Mouse (Mus musculus): ENCODE measurements around the gene Wscd2. TPM values are rescaled to one million over a fixed set of nuclear protein-coding genes. Genes with fewer than 3 reads are reported as not detected.

Wscd2 gene
- 7.0 and 7.7 TPM in 2 replicates for polyA plus RNA-seq (2015; fragmentation: Nextera tagmentation; extraction: Ambion mirVana)

DNA sequence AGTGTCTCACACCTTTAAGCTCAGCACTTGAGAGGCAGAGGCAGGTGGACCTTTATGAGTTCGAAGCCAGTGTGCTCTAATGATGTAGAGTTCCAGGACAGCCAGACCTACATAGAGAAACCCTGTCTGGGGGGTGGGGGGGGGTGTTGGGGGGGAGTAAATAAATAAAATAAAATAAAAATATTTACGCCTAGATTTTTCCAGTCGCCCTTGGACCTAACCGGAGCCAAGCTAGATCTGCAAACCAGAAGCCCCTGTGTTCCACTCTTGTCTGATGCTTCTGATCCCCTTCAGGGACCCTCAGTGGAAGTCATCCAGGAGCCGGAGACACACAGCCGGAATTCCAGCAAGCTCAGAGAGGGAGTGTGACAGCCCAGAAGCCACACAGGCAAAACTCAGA lies at the start of gene Wscd2:
Gene Wscd2, plus strand, starts transcription at position 301 of the 400 bp plus-strand sequence.
- Histone ChIP-seq H3K4me1 (replicated peaks) (peaks cover 4% of the 10 kb centered on the region; the same call in 1 of the 2 replicates), H3K27me3 (replicated peaks) (peaks cover 26% of the 10 kb centered on the region), H3K4me3 (replicated peaks) (peak within 1 kb of the TSS; percentile 54), H3K27ac (peak within 1 kb of the TSS; percentile 62), H3K36me3 (no peaks in the 10 kb centered on the region), H3K9ac (peak within 1 kb of the TSS; percentile 68), H3K4me2 (replicated peaks) (peak within 1 kb of the TSS; percentile 79), H3K9me3 (no peaks in the 10 kb centered on the region)
- 49% methylated on average over 6 of the region's 6 CpGs for WGBS
- ATAC-seq: no peak

DNA sequence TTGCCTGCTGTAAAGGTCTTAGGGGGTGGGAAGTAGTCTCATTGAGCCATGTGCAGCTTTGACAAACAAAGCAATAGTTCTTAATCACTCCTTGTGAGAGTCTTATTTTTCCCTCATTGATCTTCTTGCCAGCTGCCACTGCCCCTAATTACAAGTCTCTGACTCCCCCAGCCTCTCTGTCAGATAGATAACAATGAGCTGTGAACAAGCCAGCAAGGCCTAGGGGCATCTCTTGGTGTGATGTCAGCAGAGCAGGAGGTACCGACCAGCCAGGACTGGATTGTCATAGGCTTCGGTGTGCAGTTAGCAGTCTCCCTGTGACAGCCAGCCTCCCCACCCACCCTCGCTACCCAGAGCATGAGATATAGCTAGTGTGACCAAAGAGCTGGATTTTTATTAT lies 48.0 kb upstream of the Wscd2 start:
- no peak overlapping the region for H3K4me3 ChIP-seq (replicated peaks)
- H3K4me1 ChIP-seq (replicated peaks): peaks cover 3% of the 10 kb centered on the region; the same call in 1 of the 2 replicates
- no peaks in the 10 kb centered on the region for H3K36me3 ChIP-seq
- 63% methylated on average over 3 of the region's 3 CpGs for WGBS
- H3K27ac ChIP-seq: no peak overlapping the region
- no peak overlapping the region for H3K9ac ChIP-seq
- H3K9me3 ChIP-seq: no peaks in the 10 kb centered on the region
- H3K27me3 ChIP-seq (replicated peaks): no peaks in the 10 kb centered on the region
- no peak for ATAC-seq
- H3K4me2 ChIP-seq (replicated peaks): no peak overlapping the region

DNA sequence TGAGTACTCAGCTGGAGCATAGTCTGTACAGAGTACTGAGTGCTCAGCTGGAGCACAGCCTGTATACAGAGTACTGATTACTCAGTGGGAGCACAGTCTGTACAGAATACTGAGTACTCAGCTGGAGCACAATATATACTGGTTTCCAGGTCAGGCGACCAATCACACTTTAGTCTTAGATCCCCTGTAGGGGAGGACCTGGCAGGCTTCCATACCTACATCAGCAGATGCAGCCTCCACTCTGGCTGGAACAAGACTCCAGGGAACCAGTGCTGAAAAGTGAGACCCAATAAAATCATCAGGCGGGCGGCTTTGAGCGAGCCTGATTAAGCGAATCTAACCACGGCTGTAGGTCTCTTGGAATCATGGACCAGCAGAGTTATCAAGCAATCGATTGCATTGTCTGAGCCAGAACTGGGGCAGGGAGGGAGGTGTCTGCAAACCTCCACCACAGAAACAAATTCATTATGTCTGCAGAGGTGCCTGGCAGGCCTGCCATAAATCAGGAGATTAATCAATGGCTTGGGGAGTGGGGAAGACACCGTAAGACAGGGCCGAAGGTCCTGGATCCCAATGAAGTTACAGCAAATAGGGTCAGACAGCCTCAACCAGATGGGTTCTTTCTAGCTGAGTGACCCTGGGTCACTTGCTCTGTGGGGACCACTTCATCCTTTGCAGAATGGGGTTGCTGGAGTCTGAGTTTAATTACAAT lies 42.0 kb upstream of the Wscd2 start:
- WGBS: 47% methylated on average over 9 of the region's 9 CpGs
- Histone ChIP-seq H3K9me3 (no peaks in the 10 kb centered on the region), H3K36me3 (no peaks in the 10 kb centered on the region), H3K4me1 (replicated peaks) (0 out of 2 replicates have a peak, but pooled peaks cover 2% of the 10 kb centered on the region), H3K4me2 (replicated peaks) (no peak overlapping the region), H3K27ac (no peak overlapping the region), H3K4me3 (replicated peaks) (no peak overlapping the region), H3K27me3 (replicated peaks) (no peaks in the 10 kb centered on the region), H3K9ac (no peak overlapping the region)
- no peak for ATAC-seq

DNA sequence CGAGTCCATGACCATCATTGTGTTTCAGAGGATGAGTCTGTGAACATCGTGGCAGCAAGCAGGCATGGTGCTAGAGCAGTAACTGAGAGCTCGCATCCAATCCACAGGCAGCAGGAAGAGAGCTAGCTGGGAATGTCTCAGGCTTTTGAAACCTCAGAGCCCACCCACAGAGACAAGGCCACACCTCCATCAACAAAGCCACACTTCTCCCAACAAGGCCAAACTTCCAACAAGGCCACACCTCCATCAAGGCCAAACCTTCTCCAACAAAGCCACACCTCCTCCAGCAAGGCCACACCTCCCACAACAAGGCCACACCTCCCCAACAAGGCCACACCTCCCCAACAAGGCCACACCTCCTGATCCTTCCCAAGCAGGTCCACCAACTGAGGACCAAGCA lies 40.8 kb upstream of the Wscd2 start:
- Histone ChIP-seq H3K36me3 (no peaks in the 10 kb centered on the region), H3K27me3 (replicated peaks) (no peaks in the 10 kb centered on the region), H3K4me3 (replicated peaks) (no peak overlapping the region), H3K4me2 (replicated peaks) (no peak overlapping the region), H3K9me3 (no peaks in the 10 kb centered on the region), H3K4me1 (replicated peaks) (0 out of 2 replicates have a peak, but pooled peaks cover 2% of the 10 kb centered on the region), H3K9ac (no peak overlapping the region), H3K27ac (no peak overlapping the region)
- ATAC-seq: no peak
- WGBS: 86% methylated on average over 3 of the region's 3 CpGs

DNA sequence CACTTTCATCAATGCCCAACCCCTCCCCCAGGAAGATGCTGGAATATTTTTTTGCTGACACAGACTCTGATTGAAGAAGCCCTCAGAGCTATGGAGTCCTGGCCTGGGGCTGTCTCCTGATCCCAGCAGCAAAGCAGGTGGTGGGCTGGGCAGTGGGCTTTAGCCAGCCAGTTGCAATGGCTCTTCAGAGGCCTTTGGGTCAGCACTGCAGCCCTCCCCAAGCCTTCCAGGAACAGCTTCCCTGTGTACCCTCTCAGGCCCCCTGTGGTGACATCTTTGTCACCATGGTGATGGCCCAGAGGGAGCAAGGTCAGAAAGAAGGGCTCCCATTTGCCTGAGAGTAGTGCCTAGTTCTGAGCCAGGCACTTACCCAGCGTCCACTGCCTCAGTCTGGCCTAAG lies 37.4 kb upstream of the Wscd2 start:
- no peaks in the 10 kb centered on the region for H3K27me3 ChIP-seq (replicated peaks)
- no peak for ATAC-seq
- no peak overlapping the region for H3K9ac ChIP-seq
- no peak overlapping the region for H3K4me3 ChIP-seq (replicated peaks)
- H3K36me3 ChIP-seq: no peaks in the 10 kb centered on the region
- H3K4me2 ChIP-seq (replicated peaks): no peak overlapping the region
- no peak overlapping the region for H3K27ac ChIP-seq
- H3K9me3 ChIP-seq: no peaks in the 10 kb centered on the region
- WGBS: 24% methylated on average over 1 of the region's 1 CpGs
- 0 out of 2 replicates have a peak, but pooled peaks cover 2% of the 10 kb centered on the region for H3K4me1 ChIP-seq (replicated peaks)

DNA sequence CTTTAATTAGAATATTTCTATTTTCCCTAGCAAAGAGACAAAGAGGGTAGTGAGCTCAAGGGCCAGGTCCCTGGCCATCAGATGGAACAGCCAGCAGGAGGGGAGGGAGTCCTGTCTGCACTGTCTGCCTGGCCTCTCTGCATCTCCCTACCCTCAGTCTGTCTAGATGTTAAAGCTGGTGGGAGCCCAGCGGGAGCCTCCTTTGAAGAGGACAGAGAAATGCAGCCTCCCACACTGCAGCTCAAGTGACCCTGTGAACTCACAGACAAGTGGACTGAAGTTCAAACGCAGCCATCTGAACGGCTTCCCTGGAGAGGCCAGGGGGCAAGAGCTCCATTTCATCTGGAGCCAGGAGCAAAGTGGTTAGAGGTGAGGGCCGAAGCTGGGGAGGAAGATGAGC lies 36.8 kb upstream of the Wscd2 start:
- Histone ChIP-seq H3K27ac (no peak overlapping the region), H3K36me3 (no peaks in the 10 kb centered on the region), H3K4me2 (replicated peaks) (no peak overlapping the region), H3K4me3 (replicated peaks) (no peak overlapping the region), H3K9me3 (no peaks in the 10 kb centered on the region), H3K9ac (no peak overlapping the region), H3K4me1 (replicated peaks) (0 out of 2 replicates have a peak, but pooled peaks cover 2% of the 10 kb centered on the region), H3K27me3 (replicated peaks) (no peaks in the 10 kb centered on the region)
- no peak for ATAC-seq
- WGBS: 3% methylated on average over 4 of the region's 4 CpGs

DNA sequence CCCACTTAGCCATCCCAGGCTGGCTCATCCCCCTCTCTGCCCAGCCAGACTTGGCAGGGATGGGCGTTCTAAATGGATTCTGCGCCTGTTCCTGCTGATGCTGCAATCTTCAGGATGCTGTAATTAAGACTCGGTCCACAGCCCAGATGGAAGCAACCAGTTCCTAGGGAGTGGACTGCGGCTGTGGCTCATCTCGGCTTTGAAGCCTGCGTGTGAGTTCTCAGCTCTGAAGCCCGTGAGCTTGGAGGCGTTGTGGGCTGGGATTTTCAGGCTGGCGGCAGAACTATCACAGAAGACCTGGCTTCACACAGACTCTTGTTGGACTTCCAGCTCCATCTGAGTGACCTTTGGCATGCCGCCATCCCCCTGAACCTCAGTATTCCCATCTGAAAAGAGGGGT lies 34.1 kb upstream of the Wscd2 start:
- 0 out of 2 replicates have a peak, but pooled peaks cover 2% of the 10 kb centered on the region for H3K4me1 ChIP-seq (replicated peaks)
- H3K4me2 ChIP-seq (replicated peaks): no peak overlapping the region
- H3K36me3 ChIP-seq: no peaks in the 10 kb centered on the region
- 85% methylated on average over 10 of the region's 10 CpGs for WGBS
- no peak for ATAC-seq
- H3K27me3 ChIP-seq (replicated peaks): 0 out of 2 replicates have a peak, but pooled peaks cover 4% of the 10 kb centered on the region
- H3K9me3 ChIP-seq: no peaks in the 10 kb centered on the region
- H3K4me3 ChIP-seq (replicated peaks): no peak overlapping the region
- no peak overlapping the region for H3K27ac ChIP-seq
- H3K9ac ChIP-seq: no peak overlapping the region

DNA sequence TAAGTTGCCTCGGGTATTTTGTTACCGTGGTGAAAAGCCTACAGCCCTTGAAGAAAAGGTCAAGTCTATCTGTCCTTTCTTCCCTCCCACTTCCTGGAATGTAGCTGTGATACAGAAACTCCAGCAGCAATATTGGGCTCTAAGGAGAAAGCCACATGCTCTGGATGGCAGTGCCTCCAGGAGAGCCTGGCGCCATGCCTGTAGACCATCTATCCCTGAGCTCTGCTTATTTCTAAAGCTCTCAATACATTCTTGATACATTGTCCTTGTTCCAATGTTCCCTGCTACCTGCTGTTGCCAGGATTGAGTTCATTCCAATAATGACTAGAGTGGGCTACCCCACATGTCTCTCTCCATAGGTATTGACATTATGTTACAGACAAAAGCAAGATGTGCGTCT lies 33.4 kb upstream of the Wscd2 start:
- Histone ChIP-seq H3K9me3 (no peaks in the 10 kb centered on the region), H3K4me2 (replicated peaks) (no peak overlapping the region), H3K36me3 (no peaks in the 10 kb centered on the region), H3K27ac (no peak overlapping the region), H3K27me3 (replicated peaks) (peaks cover 7% of the 10 kb centered on the region; the same call in 1 of the 2 replicates), H3K9ac (no peak overlapping the region), H3K4me3 (replicated peaks) (no peak overlapping the region), H3K4me1 (replicated peaks) (0 out of 2 replicates have a peak, but pooled peaks cover 2% of the 10 kb centered on the region)
- 85% methylated on average over 4 of the region's 4 CpGs for WGBS
- no peak for ATAC-seq

DNA sequence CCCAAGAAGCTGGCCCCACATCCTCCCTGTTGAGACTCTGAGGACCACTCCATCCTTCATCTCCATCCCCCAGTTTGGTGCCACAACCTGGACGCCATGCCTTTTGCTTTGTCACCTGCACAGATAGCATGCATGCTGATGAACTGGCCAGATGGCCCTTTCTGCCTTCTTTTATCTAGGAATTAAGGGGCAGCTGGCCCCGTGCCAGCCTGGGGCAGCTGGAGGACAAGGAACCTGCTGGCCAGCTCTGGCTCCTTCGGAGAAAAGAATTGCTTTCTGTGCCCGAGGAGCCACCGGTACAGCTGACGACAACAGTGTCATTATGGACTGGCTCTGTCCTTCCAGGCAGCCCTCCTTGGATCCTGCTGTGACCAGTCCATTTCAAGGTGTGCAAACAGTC lies 32.9 kb upstream of the Wscd2 start:
- Histone ChIP-seq H3K9me3 (no peaks in the 10 kb centered on the region), H3K9ac (no peak overlapping the region), H3K27me3 (replicated peaks) (peaks cover 12% of the 10 kb centered on the region; the same call in 1 of the 2 replicates), H3K4me3 (replicated peaks) (no peak overlapping the region), H3K27ac (no peak overlapping the region), H3K36me3 (no peaks in the 10 kb centered on the region), H3K4me2 (replicated peaks) (no peak overlapping the region), H3K4me1 (replicated peaks) (0 out of 2 replicates have a peak, but pooled peaks cover 2% of the 10 kb centered on the region)
- ATAC-seq: no peak
- WGBS: 70% methylated on average over 6 of the region's 6 CpGs

DNA sequence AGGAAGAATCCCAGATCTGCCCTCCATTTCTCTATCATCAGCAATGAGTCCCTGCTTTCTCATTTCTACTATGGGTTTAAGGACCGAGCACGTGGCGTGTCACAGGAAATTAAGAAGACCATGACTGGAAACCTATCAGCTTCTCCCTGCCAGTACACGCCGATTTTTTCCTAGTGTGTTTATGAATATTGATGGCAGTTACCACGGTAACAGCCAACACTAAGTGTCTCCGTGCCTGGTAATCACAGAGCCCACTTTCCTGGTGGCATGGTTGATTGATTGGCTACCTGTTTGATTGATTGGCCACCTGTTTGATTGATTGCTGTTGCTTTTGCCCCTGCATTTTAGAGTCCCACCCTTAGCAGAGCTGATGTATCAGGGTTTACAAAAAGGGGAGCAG lies 30.2 kb upstream of the Wscd2 start:
- H3K4me3 ChIP-seq (replicated peaks): no peak overlapping the region
- 61% methylated on average over 7 of the region's 7 CpGs for WGBS
- ATAC-seq: no peak

DNA sequence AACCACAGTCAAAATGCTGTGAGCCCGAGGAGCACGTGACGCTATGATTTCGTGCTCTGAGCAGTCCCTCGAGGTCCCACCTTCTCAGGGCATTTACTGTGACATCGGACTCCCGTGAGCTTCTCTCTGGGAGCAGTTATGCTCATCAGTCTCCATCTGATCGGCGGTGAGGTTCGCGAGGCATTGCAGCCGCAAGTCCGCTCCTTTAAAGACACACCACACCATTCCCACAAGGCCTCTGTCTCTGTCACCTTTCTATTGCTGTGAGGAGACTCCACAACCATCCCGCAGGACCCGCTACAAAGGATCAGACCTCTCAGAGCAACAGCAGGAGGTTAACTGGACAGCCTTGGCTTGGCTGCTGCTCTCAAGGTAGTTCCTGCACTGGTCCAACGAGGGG lies 28.6 kb upstream of the Wscd2 start:
- Histone ChIP-seq H3K4me3 (replicated peaks) (no peak overlapping the region), H3K27ac (no peak overlapping the region), H3K36me3 (no peaks in the 10 kb centered on the region), H3K4me1 (replicated peaks) (peaks cover 14% of the 10 kb centered on the region), H3K4me2 (replicated peaks) (no peak overlapping the region; the same call in 1 of the 2 replicates), H3K9ac (no peak overlapping the region), H3K9me3 (no peaks in the 10 kb centered on the region), H3K27me3 (replicated peaks) (peaks cover 16% of the 10 kb centered on the region)
- WGBS: 18% methylated on average over 16 of the region's 16 CpGs
- ATAC-seq: no peak

More for the DNA sequence above, 30.2 kb upstream of the Wscd2 start:
- Histone ChIP-seq H3K9me3 (no peaks in the 10 kb centered on the region), H3K36me3 (no peaks in the 10 kb centered on the region), H3K4me1 (replicated peaks) (peaks cover 14% of the 10 kb centered on the region), H3K27ac (no peak overlapping the region), H3K4me2 (replicated peaks) (no peak overlapping the region), H3K27me3 (replicated peaks) (peaks cover 16% of the 10 kb centered on the region), H3K9ac (no peak overlapping the region)

DNA sequence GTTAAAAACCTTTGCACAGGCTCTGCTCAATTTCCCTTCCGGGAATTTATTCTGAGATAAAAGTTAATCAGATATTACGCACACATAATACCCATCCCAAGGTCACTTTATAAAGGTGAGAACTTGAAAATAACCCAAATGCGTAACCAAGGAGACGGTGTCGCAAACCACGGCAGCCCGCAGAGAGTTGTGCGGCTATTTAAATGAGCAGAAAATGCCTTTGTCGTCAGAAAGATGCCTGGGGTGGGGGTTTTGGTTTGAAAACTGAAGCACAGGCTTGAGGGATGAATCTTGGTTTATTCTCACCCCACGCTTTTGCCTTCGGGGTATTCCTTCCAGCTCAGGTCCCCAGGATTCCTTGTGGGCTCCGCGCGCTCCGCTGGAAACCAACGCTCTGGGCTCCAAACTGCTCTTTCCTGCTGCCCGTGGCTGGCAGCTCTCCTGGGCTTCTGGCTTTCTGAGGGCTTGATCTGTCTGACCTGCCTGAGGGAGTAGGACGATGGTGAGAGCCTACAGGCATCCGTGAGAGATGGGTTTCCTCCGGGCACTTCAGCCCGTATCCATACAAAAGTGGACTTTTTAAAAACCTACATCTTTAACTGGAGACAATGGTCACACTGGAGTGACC lies 28.0 kb upstream of the Wscd2 start:
- Histone ChIP-seq H3K9me3 (no peaks in the 10 kb centered on the region), H3K36me3 (no peaks in the 10 kb centered on the region), H3K27ac (no peak overlapping the region)

More for the DNA sequence above, 28.0 kb upstream of the Wscd2 start:
- 50% methylated on average over 21 of the region's 21 CpGs for WGBS
- Histone ChIP-seq H3K27me3 (replicated peaks) (peaks cover 16% of the 10 kb centered on the region), H3K9ac (no peak overlapping the region), H3K4me3 (replicated peaks) (no peak overlapping the region), H3K4me2 (replicated peaks) (no peak overlapping the region), H3K4me1 (replicated peaks) (peaks cover 14% of the 10 kb centered on the region)
- ATAC-seq: no peak

Data from intestine, embryonic 15.5 days (tissue).